In the genomic region with DNA sequence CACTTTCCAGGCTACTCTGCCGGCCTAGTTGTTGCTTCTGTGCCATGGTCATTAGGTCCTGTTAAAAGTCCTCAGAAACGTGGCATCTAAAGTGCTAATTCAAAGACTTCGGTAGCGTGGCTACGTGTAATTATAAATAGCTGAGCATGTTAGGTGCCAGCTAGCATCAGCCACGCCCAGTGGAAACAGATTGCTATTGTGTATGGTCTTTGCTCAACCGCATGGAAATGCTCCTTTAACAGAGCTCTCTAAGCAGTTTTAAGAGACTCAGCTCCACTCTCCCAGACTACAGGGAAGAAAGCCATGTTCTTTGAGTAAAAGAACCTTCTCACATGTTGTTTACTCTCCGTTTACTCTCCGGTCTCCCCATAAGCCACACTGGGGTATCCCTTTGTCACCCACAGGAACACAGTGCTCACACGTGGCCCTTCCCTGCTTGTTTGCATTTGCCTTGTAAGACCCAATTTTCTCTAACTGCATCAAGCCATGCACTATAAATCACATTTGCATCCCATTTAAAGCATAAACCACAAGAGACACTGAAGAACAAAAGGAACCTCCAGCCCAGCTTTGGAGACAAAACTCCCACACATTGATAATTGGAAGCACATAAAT, we compare ENCODE assay signal across 16 mouse cellular contexts.
DNase-seq lines count a peak whose midpoint lies in the region; ATAC-seq lines count a peak whose summit lies in the region.
"Had no signal": no experiment of that assay in that cellular context is flagged by ENCODE, and none has a peak within 500 bp of the region (broad histone marks: within the 10 kb centered on the region; RNA-seq: fewer than 3 reads in every experiment).

No protein-coding gene starts in this region.

- H3K4me1 ChIP-seq in embryonic facial prominence, embryonic 13.5 days = peaks cover 11% of the 10 kb centered on the region
- peaks cover 5% of the 10 kb centered on the region; the same call in 1 of the 2 replicates for H3K4me1 ChIP-seq in embryonic facial prominence, embryonic 10.5 days
- peaks cover 5% of the 10 kb centered on the region; the same call in 1 of the 2 replicates for H3K4me1 ChIP-seq in embryonic facial prominence, embryonic 14.5 days (ENCODE audit: control insufficient read depth, insufficient read depth, low read length)
- peaks cover 17% of the 10 kb centered on the region for H3K4me1 ChIP-seq in limb, embryonic 10.5 days

- no peak for DNase-seq in embryonic facial prominence, embryonic 10.5 days (ENCODE audit: low spot score)
- DNase-seq in layer of hippocampus, postnatal 10 days (ENCODE audit: low spot score in 2 of 2) = peak; percentile 2 to 17
- no peak for DNase-seq in layer of hippocampus, postnatal 36 days
- peak; percentile 40 for DNase-seq in embryonic facial prominence, embryonic 14.5 days (ENCODE audit: low spot score)
- no peak for DNase-seq in limb, embryonic 10.5 days (ENCODE audit: low spot score)
- DNase-seq in heart, adult 18-20 months = no peak
- no peak for DNase-seq in heart, postnatal 14 days
- DNase-seq: cerebellum, adult 9-10 months; gastrocnemius, postnatal 25 days; kidney, adult 18-20 months; right cerebral cortex, adult 18-20 months had no signal

- no peaks in the 10 kb centered on the region for H3K27me3 ChIP-seq in embryonic facial prominence, embryonic 13.5 days
- H3K27me3 ChIP-seq in embryonic facial prominence, embryonic 10.5 days (replicated peaks; ENCODE audit: low read depth, poor library complexity, severe bottlenecking) = no peaks in the 10 kb centered on the region
- H3K27me3 ChIP-seq in embryonic facial prominence, embryonic 14.5 days (replicated peaks; ENCODE audit: control insufficient read depth, insufficient read depth, low read length) = no peaks in the 10 kb centered on the region
- peaks cover 2% of the 10 kb centered on the region; the same call in 1 of the 2 replicates for H3K27me3 ChIP-seq in limb, embryonic 10.5 days (ENCODE audit: low read depth, poor library complexity, severe bottlenecking)
- H3K27me3 ChIP-seq: embryonic facial prominence, embryonic 12.5 days; neural tube, embryonic 13.5 days had no signal

- H3K9me3 ChIP-seq in embryonic facial prominence, embryonic 13.5 days = no peaks in the 10 kb centered on the region
- no peaks in the 10 kb centered on the region for H3K9me3 ChIP-seq in embryonic facial prominence, embryonic 10.5 days
- no peaks in the 10 kb centered on the region for H3K9me3 ChIP-seq in embryonic facial prominence, embryonic 14.5 days (ENCODE audit: control insufficient read depth, low read length)
- no peaks in the 10 kb centered on the region for H3K9me3 ChIP-seq in limb, embryonic 10.5 days (replicated peaks)
- H3K9me3 ChIP-seq: embryonic facial prominence, embryonic 12.5 days; neural tube, embryonic 13.5 days had no signal

- no peak overlapping the region for H3K9ac ChIP-seq in embryonic facial prominence, embryonic 13.5 days
- H3K9ac ChIP-seq in embryonic facial prominence, embryonic 14.5 days (ENCODE audit: low read depth, low read length) = no peak overlapping the region
- H3K9ac ChIP-seq: embryonic facial prominence, embryonic 12.5 days; neural tube, embryonic 13.5 days had no signal

- no peaks in the 10 kb centered on the region for H3K36me3 ChIP-seq in embryonic facial prominence, embryonic 13.5 days
- H3K36me3 ChIP-seq in embryonic facial prominence, embryonic 10.5 days (replicated peaks) = no peaks in the 10 kb centered on the region
- no peaks in the 10 kb centered on the region for H3K36me3 ChIP-seq in embryonic facial prominence, embryonic 14.5 days (ENCODE audit: control insufficient read depth, insufficient read depth, low read length)
- H3K36me3 ChIP-seq in limb, embryonic 10.5 days = no peaks in the 10 kb centered on the region
- H3K36me3 ChIP-seq: embryonic facial prominence, embryonic 12.5 days; neural tube, embryonic 13.5 days had no signal

- peak overlapping the region; percentile 55; the same call in 1 of the 2 replicates for H3K27ac ChIP-seq in embryonic facial prominence, embryonic 13.5 days
- H3K27ac ChIP-seq in embryonic facial prominence, embryonic 10.5 days (replicated peaks) = no peak overlapping the region
- no peak overlapping the region for H3K27ac ChIP-seq in embryonic facial prominence, embryonic 14.5 days (replicated peaks; ENCODE audit: low read depth, low read length)
- peak overlapping the region; percentile 68 for H3K27ac ChIP-seq in limb, embryonic 10.5 days
- H3K27ac ChIP-seq: embryonic facial prominence, embryonic 12.5 days; neural tube, embryonic 13.5 days had no signal

- WGBS in embryonic facial prominence, embryonic 13.5 days = 58% methylated on average over 10 of the region's 10 CpGs
- WGBS in embryonic facial prominence, embryonic 10.5 days = 84% methylated on average over 10 of the region's 10 CpGs
- WGBS in embryonic facial prominence, embryonic 14.5 days = 72% methylated on average over 10 of the region's 10 CpGs
- WGBS in limb, embryonic 10.5 days = 80% methylated on average over 10 of the region's 10 CpGs

- H3K4me2 ChIP-seq in embryonic facial prominence, embryonic 13.5 days = no peak overlapping the region
- H3K4me2 ChIP-seq in embryonic facial prominence, embryonic 14.5 days (ENCODE audit: low read depth, low read length) = no peak overlapping the region
- H3K4me2 ChIP-seq: embryonic facial prominence, embryonic 12.5 days; heart, embryonic 11.5 days; liver, embryonic 11.5 days; neural tube, embryonic 13.5 days had no signal

- ATAC-seq in embryonic facial prominence, embryonic 13.5 days (ENCODE audit: insufficient number of reproducible peaks, insufficient read depth, low FRiP score, low TSS enrichment, low read depth) = no peak
- peak; percentile 41; the same call in 1 of the 2 replicates for ATAC-seq in embryonic facial prominence, embryonic 14.5 days (ENCODE audit: low read depth)

- intact Hi-C loops in heart, postnatal 14 days (cut with DNase I) = no loop called here

- no peak overlapping the region for H3K4me3 ChIP-seq in embryonic facial prominence, embryonic 13.5 days
- no peak overlapping the region for H3K4me3 ChIP-seq in embryonic facial prominence, embryonic 10.5 days
- H3K4me3 ChIP-seq in embryonic facial prominence, embryonic 14.5 days (ENCODE audit: low read depth, low read length) = no peak overlapping the region
- H3K4me3 ChIP-seq in limb, embryonic 10.5 days = no peak overlapping the region
- H3K4me3 ChIP-seq: embryonic facial prominence, embryonic 12.5 days; neural tube, embryonic 13.5 days had no signal

Comparison
In these comparisons a context has a peak if more than half of its experiments do, and no peak if none do; other contexts are left out.
1. H3K27ac ChIP-seq: peak in embryonic facial prominence, embryonic 13.5 days (single experiment) and limb, embryonic 10.5 days (single experiment); none in embryonic facial prominence, embryonic 10.5 days (single experiment) and embryonic facial prominence, embryonic 14.5 days (single experiment).
2. DNase-seq: peak in layer of hippocampus, postnatal 10 days (2 of 2) and embryonic facial prominence, embryonic 14.5 days (single experiment); none in embryonic facial prominence, embryonic 10.5 days (single experiment), layer of hippocampus, postnatal 36 days (0 of 2), limb, embryonic 10.5 days (single experiment), heart, adult 18-20 months (0 of 2) and heart, postnatal 14 days (0 of 2).